Mouse (Mus musculus): ENCODE data around the gene Rgr.
"Not testable (repeated sequence)": the region's sequence is repeated elsewhere in the genome, so short reads cannot be mapped to it uniquely, and the experiment has no call there.

Rgr gene

DNA sequence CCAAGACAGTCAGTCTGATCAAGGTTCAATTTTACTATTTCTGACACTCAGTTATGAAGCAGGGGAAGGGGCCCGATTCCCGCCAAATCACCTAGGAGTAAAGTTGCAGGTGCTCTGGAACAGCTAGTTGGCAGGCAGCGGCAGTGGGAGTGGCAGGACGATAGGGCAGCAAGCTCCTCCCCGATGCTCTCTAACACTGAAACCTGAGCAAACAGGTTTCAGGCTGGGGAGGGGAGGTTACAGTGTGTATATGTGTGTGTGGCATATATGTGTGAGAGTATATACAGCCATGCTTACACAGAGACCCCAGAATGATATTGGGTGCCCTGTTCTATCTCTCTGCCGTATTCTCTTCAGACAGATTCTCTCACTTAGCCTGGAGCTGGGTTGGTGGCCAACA lies 48.0 kb downstream of the Rgr start:
- not testable (repeated sequence) for DNase-seq

DNA sequence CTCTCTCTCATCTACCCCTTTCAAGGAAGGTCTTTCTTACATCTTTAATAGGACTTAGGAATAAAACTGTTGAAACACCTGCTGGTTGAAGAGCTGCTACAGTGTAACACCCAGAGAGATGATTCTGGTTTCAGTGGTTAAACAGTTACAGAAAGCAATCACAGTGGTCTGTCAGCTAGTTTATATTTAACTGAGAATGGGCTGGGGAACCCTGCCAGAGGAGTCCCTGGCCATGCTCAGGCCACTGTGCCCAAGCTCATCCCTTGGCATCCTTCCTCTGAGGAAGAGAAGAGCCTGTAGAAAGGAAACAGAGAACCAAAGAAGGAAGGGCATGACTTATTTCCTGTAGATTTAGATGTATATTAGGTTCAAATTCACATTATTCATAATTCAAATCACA lies 59.0 kb downstream of the Rgr start:
- no peak for DNase-seq

DNA sequence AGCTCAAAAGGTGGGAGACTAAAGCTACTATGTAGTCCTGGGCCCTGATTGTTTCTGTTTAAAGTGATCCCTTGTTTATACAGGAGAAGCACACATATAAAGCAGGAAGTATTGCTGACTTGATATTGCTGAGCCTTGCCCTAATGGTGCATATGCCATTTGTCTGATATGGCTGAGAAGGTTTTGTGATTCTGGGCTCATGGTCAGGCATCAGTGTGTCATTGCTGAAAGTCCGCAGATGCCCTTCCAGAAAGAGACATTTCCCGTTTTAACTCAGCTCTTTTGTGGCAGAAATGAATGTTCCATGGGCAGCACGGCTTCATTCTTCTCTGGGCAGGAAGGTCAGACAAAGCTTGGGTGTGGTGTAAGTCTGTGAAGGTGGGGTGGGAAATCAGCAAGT lies 63.1 kb downstream of the Rgr start:
- DNase-seq: no peak

Data from spleen, adult 18-20 months (tissue).